Mouse (Mus musculus): Measurements from ENCODE around the gene D3Ertd751e. TPM values are rescaled to one million over a fixed set of nuclear protein-coding genes. Genes with fewer than 3 reads are reported as not detected.

The D3Ertd751e gene
- 0.13 and 0.22 TPM in 2 replicates for polyA plus RNA-seq (2012; rRNA removed)

DNA sequence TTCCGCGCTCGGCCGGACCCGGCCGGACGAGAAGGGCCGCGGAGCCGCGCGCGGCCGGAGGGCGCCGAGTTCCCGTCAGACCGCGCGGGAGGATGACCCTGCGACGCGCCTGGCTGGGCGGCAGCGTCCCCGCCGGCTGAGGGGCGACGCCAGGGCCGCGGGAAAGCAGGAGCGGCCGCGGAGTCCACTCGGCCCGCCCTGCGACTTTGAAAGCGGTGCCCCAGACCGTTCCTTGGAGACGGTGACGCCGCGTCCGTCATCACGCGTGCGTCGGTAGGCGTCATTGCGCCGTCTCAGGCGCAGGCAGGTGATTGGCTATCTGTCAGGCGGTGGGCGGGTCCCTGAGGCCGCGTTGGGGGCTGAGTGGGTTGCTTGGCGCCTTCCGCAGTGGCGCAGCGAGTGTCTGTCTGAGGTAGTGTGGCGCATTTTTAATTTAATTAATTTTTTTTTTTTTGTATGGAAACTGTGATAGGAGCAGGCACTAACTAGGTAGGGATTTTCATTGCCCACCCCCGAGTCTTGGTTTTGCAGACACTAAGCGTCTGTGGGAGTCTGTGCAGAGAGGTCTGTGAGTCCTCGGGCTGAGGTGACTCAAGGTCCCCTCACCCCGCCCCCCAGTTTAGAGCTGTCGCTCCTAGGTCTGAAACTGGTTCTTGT lies at the start of gene D3Ertd751e, which contains the start of gene Sclt1:
Gene D3Ertd751e, plus strand, starts transcription at position 334 of the 657 bp plus-strand sequence.
Gene Sclt1, minus strand, starts transcription at position 237 of the 657 bp plus-strand sequence.
- Histone ChIP-seq H3K36me3 (ENCODE audit: control insufficient read depth, insufficient read depth, low read length) (no peaks in the 10 kb centered on the region), H3K4me1 (ENCODE audit: control insufficient read depth, insufficient read depth, insufficient read length, low read length) (peaks cover 2% of the 10 kb centered on the region; the same call in 1 of the 2 replicates), H3K27ac (ENCODE audit: insufficient read depth, low read depth, low read length) (peak within 1 kb of the TSS; percentile 41; the same call in 1 of the 2 replicates), H3K27me3 (ENCODE audit: control insufficient read depth, insufficient read depth, low read length) (no peaks in the 10 kb centered on the region), H3K4me3 (ENCODE audit: low read depth, low read length) (peak within 1 kb of the TSS; percentile 85)
- under 1% methylated on average over 66 of the region's 66 CpGs for WGBS
- TF ChIP-seq POLR2A (IDR thresholded peaks at IDR 0.05; ENCODE audit: low read depth, low read length) (peak; percentile 32; the same call in 1 of the 2 replicates), CTCF (IDR thresholded peaks at IDR 0.05; ENCODE audit: extremely low read depth, insufficient read length, insufficient replicate concordance, low read depth, low read length) (no peak)

DNA sequence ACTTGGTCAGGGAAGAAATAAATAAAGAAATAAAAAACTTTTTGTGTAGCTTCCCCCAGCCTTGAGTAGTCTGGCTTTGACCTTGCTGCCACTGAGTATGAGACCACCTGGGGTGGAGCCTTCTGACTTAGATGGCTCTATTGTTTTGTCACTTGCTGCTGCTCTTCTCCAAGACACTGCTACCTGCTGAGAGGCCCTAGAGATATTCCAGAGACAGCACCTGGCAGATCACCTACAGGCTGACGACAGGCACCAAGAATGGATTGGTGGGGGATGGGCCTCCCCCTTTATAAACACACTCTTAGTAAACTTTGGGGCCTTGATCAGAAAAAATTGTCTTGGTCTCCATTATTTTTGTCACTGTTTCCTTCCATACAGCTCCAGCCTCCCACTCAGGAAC lies 46.7 kb upstream of the D3Ertd751e start:
- H3K4me1 ChIP-seq (ENCODE audit: control insufficient read depth, insufficient read depth, insufficient read length, low read length), result no peaks in the 10 kb centered on the region
- H3K27ac ChIP-seq (ENCODE audit: insufficient read depth, low read depth, low read length), result no peak overlapping the region
- H3K27me3 ChIP-seq (ENCODE audit: control insufficient read depth, insufficient read depth, low read length), result no peaks in the 10 kb centered on the region
- no peak for TF ChIP-seq POLR2A (IDR thresholded peaks at IDR 0.05; ENCODE audit: low read depth, low read length)
- TF ChIP-seq CTCF (IDR thresholded peaks at IDR 0.05; ENCODE audit: extremely low read depth, insufficient read length, insufficient replicate concordance, low read depth, low read length), result no peak
- 89% methylated on average over 1 of the region's 1 CpGs for WGBS
- no peak overlapping the region for H3K4me3 ChIP-seq (ENCODE audit: low read depth, low read length)
- H3K36me3 ChIP-seq (ENCODE audit: control insufficient read depth, insufficient read depth, low read length), result no peaks in the 10 kb centered on the region

DNA sequence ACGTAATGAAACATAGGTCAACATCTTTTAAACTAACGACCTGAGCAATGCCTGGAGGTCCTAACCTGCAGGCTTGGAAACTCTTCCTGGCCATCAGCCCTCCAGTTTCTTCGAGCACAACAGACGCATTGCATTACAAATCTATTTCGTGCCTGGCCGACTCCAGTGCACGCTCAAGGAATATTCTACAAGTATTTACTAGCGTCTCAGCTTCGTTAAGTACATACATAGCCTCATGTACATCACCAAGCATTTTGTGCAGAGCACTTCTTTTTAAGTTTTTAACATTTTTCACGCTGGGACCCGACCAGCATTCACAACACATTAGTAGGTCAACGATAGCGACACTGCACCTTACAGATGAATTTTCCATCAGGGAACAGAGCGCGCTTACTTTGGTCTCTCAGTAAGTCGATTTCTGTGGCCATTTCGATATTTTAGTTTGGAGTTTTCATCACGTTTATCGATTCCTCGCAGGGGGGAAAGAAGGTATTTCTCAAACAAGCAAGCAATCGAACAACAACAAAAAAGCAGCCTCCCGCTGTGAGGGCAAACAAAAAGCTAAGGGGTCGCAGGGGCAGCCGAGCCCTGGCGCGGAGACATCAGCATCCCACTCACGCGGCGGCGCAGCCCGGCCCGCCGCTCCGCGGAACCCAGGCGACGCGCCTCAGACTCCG lies 672 bp upstream of the D3Ertd751e start:
- peak overlapping the region; percentile 85 for H3K4me3 ChIP-seq (ENCODE audit: low read depth, low read length)
- no peaks in the 10 kb centered on the region for H3K27me3 ChIP-seq (ENCODE audit: control insufficient read depth, insufficient read depth, low read length)
- under 1% methylated on average over 39 of the region's 39 CpGs for WGBS
- H3K27ac ChIP-seq (ENCODE audit: insufficient read depth, low read depth, low read length), result peak overlapping the region; percentile 26; the same call in 1 of the 2 replicates
- H3K36me3 ChIP-seq (ENCODE audit: control insufficient read depth, insufficient read depth, low read length), result no peaks in the 10 kb centered on the region
- peaks cover 2% of the 10 kb centered on the region; the same call in 1 of the 2 replicates for H3K4me1 ChIP-seq (ENCODE audit: control insufficient read depth, insufficient read depth, insufficient read length, low read length)
- TF ChIP-seq CTCF (IDR thresholded peaks at IDR 0.05; ENCODE audit: extremely low read depth, insufficient read length, insufficient replicate concordance, low read depth, low read length), result no peak
- no peak for TF ChIP-seq POLR2A (IDR thresholded peaks at IDR 0.05; ENCODE audit: low read depth, low read length)

DNA sequence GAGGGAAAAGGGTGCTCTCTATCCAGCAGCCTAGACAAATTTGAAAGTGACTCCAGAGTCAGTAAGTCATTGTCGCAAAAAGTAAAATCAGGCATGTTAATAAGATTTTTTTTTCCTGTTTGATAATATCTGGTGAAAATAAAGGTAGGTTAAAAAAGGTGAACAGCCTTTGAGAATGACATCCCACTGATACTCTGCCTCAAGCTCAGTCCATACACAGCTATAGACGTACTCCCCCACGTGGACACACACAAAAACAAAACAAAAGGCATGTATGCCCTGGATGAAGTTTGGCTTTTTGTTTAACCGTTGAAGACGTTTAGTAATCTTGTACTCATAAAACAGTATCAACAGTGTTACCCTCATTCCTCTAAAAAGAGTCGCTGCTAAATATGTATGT lies 1.0 kb downstream of the D3Ertd751e start:
- H3K4me3 ChIP-seq (ENCODE audit: low read depth, low read length), result no peak overlapping the region
- H3K27ac ChIP-seq (ENCODE audit: insufficient read depth, low read depth, low read length), result no peak overlapping the region
- TF ChIP-seq CTCF (IDR thresholded peaks at IDR 0.05; ENCODE audit: extremely low read depth, insufficient read length, insufficient replicate concordance, low read depth, low read length) (no peak), POLR2A (IDR thresholded peaks at IDR 0.05; ENCODE audit: low read depth, low read length) (no peak)
- peaks cover 2% of the 10 kb centered on the region; the same call in 1 of the 2 replicates for H3K4me1 ChIP-seq (ENCODE audit: control insufficient read depth, insufficient read depth, insufficient read length, low read length)
- no peaks in the 10 kb centered on the region for H3K27me3 ChIP-seq (ENCODE audit: control insufficient read depth, insufficient read depth, low read length)
- no peaks in the 10 kb centered on the region for H3K36me3 ChIP-seq (ENCODE audit: control insufficient read depth, insufficient read depth, low read length)
- 19% methylated on average over 6 of the region's 6 CpGs for WGBS

DNA sequence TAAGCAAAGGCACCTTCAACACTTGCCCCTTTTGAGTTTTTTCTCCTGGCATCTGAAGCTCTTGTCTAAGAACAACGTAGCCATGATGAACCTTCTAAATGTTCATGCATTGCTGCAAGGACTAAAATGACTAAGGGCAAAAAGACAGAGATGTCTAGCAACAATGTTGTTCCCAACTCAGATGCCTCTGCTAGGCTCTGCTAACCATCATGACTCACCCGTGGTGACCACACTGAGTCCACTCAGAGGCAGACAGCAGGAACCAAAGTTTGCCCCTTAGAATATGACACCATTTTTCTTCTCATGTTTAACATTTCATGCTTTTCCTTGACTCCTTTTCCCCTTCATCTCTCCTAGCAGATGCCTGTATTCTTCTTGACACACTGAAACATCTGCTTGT lies 12.1 kb downstream of the D3Ertd751e start:
- TF ChIP-seq POLR2A (IDR thresholded peaks at IDR 0.05; ENCODE audit: low read depth, low read length) (no peak), CTCF (IDR thresholded peaks at IDR 0.05; ENCODE audit: extremely low read depth, insufficient read length, insufficient replicate concordance, low read depth, low read length) (no peak)
- 85% methylated on average over 2 of the region's 2 CpGs for WGBS
- peaks cover 7% of the 10 kb centered on the region for H3K36me3 ChIP-seq (ENCODE audit: control insufficient read depth, insufficient read depth, low read length)
- no peaks in the 10 kb centered on the region for H3K4me1 ChIP-seq (ENCODE audit: control insufficient read depth, insufficient read depth, insufficient read length, low read length)
- H3K27ac ChIP-seq (ENCODE audit: insufficient read depth, low read depth, low read length), result no peak overlapping the region
- H3K27me3 ChIP-seq (ENCODE audit: control insufficient read depth, insufficient read depth, low read length), result no peaks in the 10 kb centered on the region
- H3K4me3 ChIP-seq (ENCODE audit: low read depth, low read length), result no peak overlapping the region

DNA sequence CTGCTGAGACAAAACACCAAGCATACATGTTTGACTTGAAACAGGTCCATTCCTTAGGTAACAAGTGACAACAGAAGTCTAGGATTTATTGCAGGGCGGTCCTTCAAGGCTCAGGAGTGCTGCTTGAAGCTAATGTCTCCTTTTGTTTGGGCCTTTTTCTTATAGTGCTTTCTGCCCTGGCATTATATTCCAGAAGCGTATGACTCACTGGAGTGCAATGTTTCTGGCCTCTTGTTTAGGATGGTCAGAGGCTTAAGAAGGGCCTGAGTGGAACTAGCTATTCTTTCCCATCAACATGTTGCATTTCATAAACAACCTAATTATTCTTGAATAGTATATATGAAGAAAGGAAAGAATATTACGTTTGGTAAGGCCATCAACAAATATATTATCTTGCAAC lies 19.7 kb downstream of the D3Ertd751e start:
- H3K27me3 ChIP-seq (ENCODE audit: control insufficient read depth, insufficient read depth, low read length), result no peaks in the 10 kb centered on the region
- no peak overlapping the region for H3K4me3 ChIP-seq (ENCODE audit: low read depth, low read length)
- no peak overlapping the region for H3K27ac ChIP-seq (ENCODE audit: insufficient read depth, low read depth, low read length)
- H3K4me1 ChIP-seq (ENCODE audit: control insufficient read depth, insufficient read depth, insufficient read length, low read length), result no peaks in the 10 kb centered on the region
- no peak for TF ChIP-seq POLR2A (IDR thresholded peaks at IDR 0.05; ENCODE audit: low read depth, low read length)
- no peak for TF ChIP-seq CTCF (IDR thresholded peaks at IDR 0.05; ENCODE audit: extremely low read depth, insufficient read length, insufficient replicate concordance, low read depth, low read length)
- WGBS, result 87% methylated on average over 3 of the region's 3 CpGs
- peaks cover under 1% of the 10 kb centered on the region; the same call in 1 of the 2 replicates for H3K36me3 ChIP-seq (ENCODE audit: control insufficient read depth, insufficient read depth, low read length)

DNA sequence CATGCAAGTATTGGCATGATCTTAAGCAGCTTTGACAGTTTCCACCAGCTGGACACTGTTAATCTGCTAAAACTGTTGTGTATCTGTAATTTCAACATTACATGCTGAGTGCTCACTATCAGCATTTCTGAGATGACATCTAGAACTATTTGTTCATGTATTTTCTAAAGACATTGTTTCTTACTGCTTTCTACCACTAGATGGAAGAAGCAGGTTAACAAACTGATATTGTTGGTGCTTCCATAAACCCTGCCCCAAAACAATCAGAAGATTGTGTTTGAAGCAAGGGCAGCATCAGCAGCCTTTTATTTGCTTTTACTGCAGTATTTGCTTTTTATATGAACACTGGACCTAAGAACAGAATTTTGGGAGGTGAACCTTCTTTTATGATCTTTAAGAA lies 70.0 kb downstream of the D3Ertd751e start:
- Histone ChIP-seq H3K27ac (ENCODE audit: insufficient read depth, low read depth, low read length) (no peak overlapping the region), H3K4me1 (ENCODE audit: control insufficient read depth, insufficient read depth, insufficient read length, low read length) (no peaks in the 10 kb centered on the region), H3K4me3 (ENCODE audit: low read depth, low read length) (no peak overlapping the region), H3K36me3 (ENCODE audit: control insufficient read depth, insufficient read depth, low read length) (no peaks in the 10 kb centered on the region), H3K27me3 (ENCODE audit: control insufficient read depth, insufficient read depth, low read length) (no peaks in the 10 kb centered on the region)
- TF ChIP-seq POLR2A (IDR thresholded peaks at IDR 0.05; ENCODE audit: low read depth, low read length) (no peak), CTCF (IDR thresholded peaks at IDR 0.05; ENCODE audit: extremely low read depth, insufficient read length, insufficient replicate concordance, low read depth, low read length) (no peak)

Other genes with a start within 250 kb of the D3Ertd751e start
- 8.1 and 18.5 TPM in 2 replicates for gene Jade1, start 186.9 kb upstream of the D3Ertd751e start, polyA plus RNA-seq (2012; rRNA removed)
- gene Sclt1, start 97 bp upstream of the D3Ertd751e start, polyA plus RNA-seq (2012; rRNA removed), result 1.2 and 3.0 TPM in 2 replicates

Measured in small intestine, adult 2 months (tissue).